Mouse (Mus musculus) limb, embryonic 13.5 days (tissue): ENCODE data around the gene Haus5. TPM values are rescaled to one million over a fixed set of nuclear protein-coding genes. Genes with fewer than 3 reads are reported as not detected.

Experiments used
- ATAC-seq: fragments of 200-750 bp; cut with Nextera tagmentation; 2 replicates; pipeline ENCODE4 v1.8.0; 2017; ENCODE audit warnings: low read depth, moderate number of reproducible peaks, moderate TSS enrichment; ENCODE audit not compliant: low FRiP score
- H3K27ac ChIP-seq: fragments of 300-500 bp; sonication (generic); 2 replicates; pipeline ENCODE4 v1.5.1; 2015; ENCODE audit warnings: inconsistent platforms, mild to moderate bottlenecking, moderate library complexity
- H3K27me3 ChIP-seq: fragments of 300-500 bp; sonication (generic); 2 replicates; pipeline ENCODE4 v1.6.1; 2015; ENCODE audit warnings: mild to moderate bottlenecking, inconsistent platforms
- H3K36me3 ChIP-seq: fragments of 300-500 bp; sonication (generic); 2 replicates; pipeline ENCODE4 v1.6.1; 2015; ENCODE audit warnings: inconsistent platforms, mild to moderate bottlenecking, moderate library complexity
- H3K4me1 ChIP-seq: fragments of 300-500 bp; sonication (generic); 2 replicates; pipeline ENCODE4 v1.6.1; 2015; ENCODE audit warnings: inconsistent platforms
- H3K4me2 ChIP-seq: fragments of 300-500 bp; sonication (generic); replicated peaks from 2 replicates; pipeline ENCODE4 v1.6.1; 2015; ENCODE audit warnings: inconsistent platforms, mild to moderate bottlenecking, moderate library complexity
- H3K4me3 ChIP-seq: fragments of 300-500 bp; sonication (generic); 2 replicates; pipeline ENCODE4 v1.5.1; 2015; ENCODE audit warnings: moderate library complexity, mild to moderate bottlenecking, inconsistent platforms
- H3K9ac ChIP-seq: fragments of 300-500 bp; sonication (generic); 2 replicates; pipeline ENCODE4 v1.6.1; 2015; ENCODE audit warnings: mild to moderate bottlenecking, inconsistent platforms
- H3K9me3 ChIP-seq: fragments of 300-500 bp; sonication (generic); 2 replicates; pipeline ENCODE4 v1.6.1; 2016; ENCODE audit warnings: inconsistent platforms
- WGBS: fragments of 180-500 bp; shearing (Covaris S2); methylation state at CpG from one replicate; pipeline ENCODE4 v1.1.7; 2015; 5-methylcytosine and 5-hydroxymethylcytosine counted together
- polyA plus RNA-seq: library from polyadenylated mRNA; unstranded; fragments of >200 nt; fragmentation: Nextera tagmentation; extraction: Ambion mirVana; gene quantifications from 2 replicates; pipeline ENCODE4 v1.2.1, GENCODE M21; 2015

Haus5 gene
- 45.3 and 50.0 TPM in 2 replicates for polyA plus RNA-seq

DNA sequence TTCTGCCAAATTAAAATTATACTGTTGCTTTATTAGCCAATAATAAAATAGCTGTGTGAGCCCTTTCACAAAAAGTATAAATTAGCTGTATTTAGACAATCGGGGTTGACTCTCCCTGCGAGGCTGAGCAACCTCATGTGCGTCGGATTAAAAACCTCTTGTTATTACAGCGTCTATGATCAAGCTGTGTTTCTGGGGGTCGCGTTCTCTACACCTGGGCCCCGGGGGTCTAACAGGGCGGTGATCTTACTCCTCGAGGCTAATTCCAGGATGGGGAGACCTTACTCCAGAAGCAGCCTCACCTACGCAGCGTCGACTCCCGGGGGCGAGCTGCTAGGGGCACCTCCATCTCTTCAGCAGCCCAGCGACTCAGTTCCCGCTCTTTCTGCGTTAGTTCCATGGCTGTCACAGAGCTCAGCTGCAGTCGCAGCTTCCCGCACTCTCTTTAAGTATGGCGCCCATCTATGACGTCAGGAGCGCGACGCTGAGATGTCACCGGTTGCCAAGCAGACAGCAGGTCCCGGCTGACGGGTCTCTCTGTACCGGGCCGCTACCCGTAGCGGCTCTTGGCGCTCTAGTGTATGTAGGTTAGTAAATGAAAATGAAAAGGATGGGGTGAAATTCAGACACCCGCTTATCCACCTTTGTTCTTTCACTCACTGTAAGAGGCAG is at the start of gene Haus5:
Gene Haus5, minus strand, starts transcription at position 466 of the 672 bp plus-strand sequence.
- H3K4me1 ChIP-seq: peaks cover 12% of the 10 kb centered on the region
- peak within 1 kb of the TSS; percentile 84 for H3K9ac ChIP-seq
- peak; percentile 90 for ATAC-seq
- H3K27me3 ChIP-seq: no peaks in the 10 kb centered on the region
- H3K27ac ChIP-seq: peak within 1 kb of the TSS; percentile 28; the same call in 1 of the 2 replicates
- H3K4me2 ChIP-seq: peak within 1 kb of the TSS; percentile 80
- H3K4me3 ChIP-seq: peak within 1 kb of the TSS; percentile 74
- under 1% methylated on average over 34 of the region's 34 CpGs for WGBS
- H3K36me3 ChIP-seq: peaks cover 22% of the 10 kb centered on the region
- H3K9me3 ChIP-seq: no peaks in the 10 kb centered on the region

DNA sequence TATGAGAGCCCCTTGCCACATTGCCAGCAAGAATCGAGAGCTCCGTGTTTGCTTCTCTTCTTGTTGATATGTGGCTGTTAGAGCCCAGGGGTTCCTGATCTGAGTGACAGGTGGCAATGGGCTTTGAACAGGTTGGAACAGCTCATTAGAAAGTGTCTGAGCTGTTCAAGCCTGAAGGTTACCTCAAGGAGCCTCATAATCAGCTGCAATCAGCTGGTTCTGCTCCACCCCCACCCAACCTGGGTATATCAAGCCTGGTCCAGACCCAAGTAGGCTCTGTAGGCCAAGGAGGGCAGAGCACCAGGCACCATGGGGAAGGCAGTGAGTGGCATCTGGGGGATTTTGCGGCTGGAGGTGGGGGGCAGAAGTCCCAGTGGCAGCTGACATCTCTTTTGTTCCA is 47.1 kb upstream of the Haus5 start, which contains the start of gene Atp4a:
Gene Atp4a, plus strand, starts transcription at position 268 of the 400 bp plus-strand sequence.
- Histone ChIP-seq H3K4me2 (no peak within 1 kb of the TSS), H3K4me3 (no peak within 1 kb of the TSS), H3K4me1 (peaks cover 3% of the 10 kb centered on the region; the same call in 1 of the 2 replicates), H3K9ac (no peak within 1 kb of the TSS), H3K27me3 (peaks cover 30% of the 10 kb centered on the region), H3K9me3 (no peaks in the 10 kb centered on the region), H3K36me3 (no peaks in the 10 kb centered on the region), H3K27ac (no peak within 1 kb of the TSS)
- WGBS: 77% methylated on average over 3 of the region's 3 CpGs
- ATAC-seq: no peak

DNA sequence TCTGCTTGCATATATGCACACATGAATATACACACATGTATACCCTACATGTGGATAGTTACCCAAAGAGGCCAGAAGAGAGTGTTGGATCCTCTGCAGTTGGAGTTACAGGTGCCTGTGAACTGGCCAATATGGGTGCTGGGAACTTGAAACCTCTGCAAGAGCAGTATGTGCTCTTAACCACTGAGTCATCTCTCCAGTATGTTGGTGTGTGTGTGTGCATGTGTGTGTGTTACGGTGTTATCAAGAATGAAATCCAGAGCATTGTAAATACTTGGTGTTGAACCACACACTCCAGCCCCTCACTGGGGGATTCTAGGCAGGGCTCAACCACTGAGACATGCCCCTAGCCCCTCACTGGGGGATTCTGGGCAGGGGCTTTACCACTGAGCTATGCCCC is 42.6 kb upstream of the Haus5 start:
- Histone ChIP-seq H3K27ac (no peak overlapping the region), H3K4me3 (no peak overlapping the region), H3K9ac (no peak overlapping the region), H3K4me1 (no peaks in the 10 kb centered on the region), H3K9me3 (no peaks in the 10 kb centered on the region), H3K4me2 (no peak overlapping the region), H3K27me3 (peaks cover 7% of the 10 kb centered on the region; the same call in 1 of the 2 replicates), H3K36me3 (no peaks in the 10 kb centered on the region)
- WGBS: 88% methylated on average over 1 of the region's 1 CpGs
- no peak for ATAC-seq

DNA sequence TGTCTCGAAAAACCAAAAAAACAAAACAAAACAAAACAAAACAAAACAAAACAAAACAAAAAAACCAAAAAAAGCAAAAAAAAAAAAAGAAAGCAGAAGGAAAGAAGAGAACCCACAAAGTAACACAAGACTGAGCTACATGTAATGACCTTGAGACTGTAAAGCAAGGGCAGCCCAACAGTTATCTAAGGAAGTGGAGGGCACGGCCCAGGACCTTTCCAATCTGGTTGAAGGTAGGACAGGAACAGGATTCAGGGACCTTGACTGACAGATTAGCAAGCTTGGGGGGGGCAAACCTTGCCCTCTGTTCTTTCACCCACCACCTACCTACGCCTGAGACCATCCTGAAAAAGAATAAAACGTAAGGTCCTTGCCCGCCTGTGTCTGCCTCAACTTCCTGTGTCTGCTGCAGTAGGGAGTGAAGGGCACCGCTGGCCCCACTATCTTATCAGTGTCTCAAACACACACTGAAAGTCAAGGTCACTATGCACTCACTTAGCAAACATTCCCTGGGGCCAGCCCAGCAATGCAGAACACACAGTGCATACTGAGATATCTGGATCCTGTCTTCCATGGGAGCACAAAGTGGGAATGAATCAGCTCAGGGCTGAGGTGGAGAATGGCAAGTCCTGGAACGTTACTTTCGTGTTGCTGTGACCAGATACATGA is 41.6 kb upstream of the Haus5 start:
- 0 out of 2 replicates have a peak, but pooled peaks cover 7% of the 10 kb centered on the region for H3K27me3 ChIP-seq
- no peaks in the 10 kb centered on the region for H3K36me3 ChIP-seq
- no peak overlapping the region for H3K4me2 ChIP-seq
- H3K9ac ChIP-seq: no peak overlapping the region
- no peaks in the 10 kb centered on the region for H3K9me3 ChIP-seq
- ATAC-seq: no peak
- no peaks in the 10 kb centered on the region for H3K4me1 ChIP-seq
- no peak overlapping the region for H3K27ac ChIP-seq
- no peak overlapping the region for H3K4me3 ChIP-seq
- 74% methylated on average over 8 of the region's 8 CpGs for WGBS

DNA sequence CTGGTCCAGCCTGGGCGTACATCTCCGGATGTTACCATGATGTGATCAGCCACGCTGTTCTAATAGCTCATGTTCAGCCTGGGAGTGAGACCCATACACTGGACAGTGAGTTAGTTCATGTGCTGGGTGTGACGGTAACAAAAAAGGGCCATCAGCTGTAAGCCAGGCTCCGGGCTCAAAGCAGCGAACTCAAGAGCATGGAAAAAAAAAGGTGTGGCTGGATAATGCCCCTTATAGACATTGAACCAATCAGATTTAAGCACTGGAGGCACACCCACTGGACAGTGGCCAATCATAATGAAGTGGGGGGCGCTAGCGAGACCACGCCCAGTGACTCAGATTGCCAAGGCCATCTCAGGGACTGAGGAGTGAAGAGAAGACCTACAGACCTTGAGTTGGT is 33.8 kb upstream of the Haus5 start, which contains the start of gene 2200002J24Rik:
Gene 2200002J24Rik, plus strand, starts transcription at position 338 of the 400 bp plus-strand sequence.
- no peak within 1 kb of the TSS for H3K4me2 ChIP-seq
- no peak within 1 kb of the TSS for H3K9ac ChIP-seq
- no peak within 1 kb of the TSS for H3K4me3 ChIP-seq
- no peaks in the 10 kb centered on the region for H3K27me3 ChIP-seq
- H3K9me3 ChIP-seq: no peaks in the 10 kb centered on the region
- no peak within 1 kb of the TSS for H3K27ac ChIP-seq
- WGBS: 41% methylated on average over 9 of the region's 9 CpGs
- no peak for ATAC-seq
- H3K4me1 ChIP-seq: no peaks in the 10 kb centered on the region
- H3K36me3 ChIP-seq: no peaks in the 10 kb centered on the region

DNA sequence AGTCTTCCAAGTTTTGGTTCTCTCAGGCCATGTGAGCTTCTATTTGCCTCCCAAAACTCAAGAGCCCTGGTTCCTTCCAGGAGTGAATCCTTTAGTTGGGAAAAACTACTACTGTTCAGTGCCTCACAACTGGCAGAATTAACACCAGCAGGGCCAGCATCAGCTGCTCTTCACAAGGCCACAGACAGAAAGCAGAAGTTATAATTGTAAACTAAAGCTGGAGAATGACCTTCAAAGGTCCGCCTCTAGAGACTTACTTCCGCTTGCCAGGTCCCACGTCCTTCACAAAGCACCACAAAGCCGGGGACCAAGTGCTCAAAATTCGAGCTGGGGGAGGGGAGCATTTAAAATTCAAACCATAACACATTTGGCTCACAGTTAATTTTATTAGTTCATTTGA is 33.3 kb upstream of the Haus5 start:
- Histone ChIP-seq H3K4me2 (no peak overlapping the region), H3K27me3 (no peaks in the 10 kb centered on the region), H3K9ac (no peak overlapping the region), H3K27ac (no peak overlapping the region), H3K4me3 (no peak overlapping the region), H3K9me3 (no peaks in the 10 kb centered on the region), H3K36me3 (no peaks in the 10 kb centered on the region), H3K4me1 (no peaks in the 10 kb centered on the region)
- no peak for ATAC-seq
- 59% methylated on average over 5 of the region's 5 CpGs for WGBS

DNA sequence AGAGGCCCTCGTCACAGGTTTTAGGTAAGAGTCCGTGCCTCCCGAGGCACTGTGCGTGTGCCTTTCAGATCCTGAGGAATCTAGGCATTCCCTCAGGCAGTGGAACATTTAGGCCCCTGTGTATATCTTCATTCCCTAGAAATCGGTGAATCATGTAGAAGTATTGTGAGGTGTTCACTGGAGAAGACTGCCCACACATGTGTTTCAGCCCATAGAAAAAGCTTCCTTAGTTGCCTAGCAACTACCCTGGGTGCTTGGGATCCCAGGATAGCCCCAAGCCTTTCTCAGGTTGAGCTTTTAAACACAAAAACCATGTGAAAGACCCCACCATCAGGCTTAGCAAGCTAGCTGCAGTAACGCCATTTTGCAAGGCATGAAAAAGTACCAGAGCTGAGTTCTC is 23.5 kb upstream of the Haus5 start:
- ATAC-seq: no peak
- H3K27ac ChIP-seq: no peak overlapping the region
- H3K4me2 ChIP-seq: no peak overlapping the region
- H3K4me3 ChIP-seq: no peak overlapping the region
- no peaks in the 10 kb centered on the region for H3K4me1 ChIP-seq
- WGBS: 71% methylated on average over 6 of the region's 6 CpGs
- H3K27me3 ChIP-seq: peaks cover 23% of the 10 kb centered on the region
- no peak overlapping the region for H3K9ac ChIP-seq
- no peaks in the 10 kb centered on the region for H3K9me3 ChIP-seq
- no peaks in the 10 kb centered on the region for H3K36me3 ChIP-seq

DNA sequence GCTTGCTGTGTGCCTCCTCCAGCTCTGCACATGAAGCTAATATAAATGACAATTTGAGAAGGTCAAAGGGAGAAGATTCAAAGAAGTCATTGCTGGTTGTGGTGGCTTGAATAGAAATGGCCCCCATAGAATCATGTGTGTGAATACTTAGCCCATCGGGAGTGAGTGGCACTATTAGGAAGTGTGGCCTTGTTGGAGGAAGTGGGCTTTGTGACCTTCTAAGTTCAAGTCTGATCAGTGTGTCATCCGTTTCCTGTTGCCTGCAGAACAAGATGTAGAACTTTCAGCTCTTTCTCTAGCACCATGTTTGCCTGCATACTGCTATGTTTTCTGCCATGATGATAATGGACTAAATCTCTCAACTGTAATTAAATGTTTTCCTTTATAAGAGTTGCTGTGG is 18.6 kb upstream of the Haus5 start:
- Histone ChIP-seq H3K4me1 (no peaks in the 10 kb centered on the region), H3K36me3 (no peaks in the 10 kb centered on the region), H3K27ac (no peak overlapping the region), H3K4me3 (no peak overlapping the region), H3K27me3 (peaks cover 26% of the 10 kb centered on the region), H3K4me2 (no peak overlapping the region), H3K9me3 (peaks cover 2% of the 10 kb centered on the region; the same call in 1 of the 2 replicates), H3K9ac (no peak overlapping the region)
- no peak for ATAC-seq
- WGBS: 81% methylated on average over 2 of the region's 2 CpGs

DNA sequence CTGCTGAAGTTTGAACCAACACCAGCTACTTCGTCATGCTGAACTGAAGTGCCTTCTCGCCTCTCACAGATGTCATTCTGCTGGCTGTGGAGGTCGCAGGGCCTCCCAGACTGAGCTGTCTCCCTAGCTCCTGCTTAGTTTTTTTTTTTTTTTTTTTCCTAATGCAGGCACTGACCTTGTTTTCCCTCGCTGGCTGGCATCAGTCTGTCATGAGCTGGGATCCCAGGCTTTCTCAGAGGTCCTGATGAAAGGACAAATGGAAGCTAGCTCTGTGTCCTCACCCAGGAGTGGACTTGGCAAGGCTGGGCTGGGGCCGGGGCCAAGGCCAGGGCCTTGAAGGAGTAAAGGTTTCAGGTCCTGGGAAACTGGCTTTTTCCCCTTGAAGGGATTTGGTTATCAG is 17.1 kb upstream of the Haus5 start:
- Histone ChIP-seq H3K4me3 (no peak overlapping the region), H3K36me3 (no peaks in the 10 kb centered on the region), H3K4me2 (no peak overlapping the region), H3K9me3 (peaks cover 5% of the 10 kb centered on the region; the same call in 1 of the 2 replicates), H3K9ac (no peak overlapping the region), H3K27me3 (peaks cover 11% of the 10 kb centered on the region), H3K27ac (no peak overlapping the region), H3K4me1 (no peaks in the 10 kb centered on the region)
- no peak for ATAC-seq
- WGBS: 50% methylated on average over 5 of the region's 5 CpGs

DNA sequence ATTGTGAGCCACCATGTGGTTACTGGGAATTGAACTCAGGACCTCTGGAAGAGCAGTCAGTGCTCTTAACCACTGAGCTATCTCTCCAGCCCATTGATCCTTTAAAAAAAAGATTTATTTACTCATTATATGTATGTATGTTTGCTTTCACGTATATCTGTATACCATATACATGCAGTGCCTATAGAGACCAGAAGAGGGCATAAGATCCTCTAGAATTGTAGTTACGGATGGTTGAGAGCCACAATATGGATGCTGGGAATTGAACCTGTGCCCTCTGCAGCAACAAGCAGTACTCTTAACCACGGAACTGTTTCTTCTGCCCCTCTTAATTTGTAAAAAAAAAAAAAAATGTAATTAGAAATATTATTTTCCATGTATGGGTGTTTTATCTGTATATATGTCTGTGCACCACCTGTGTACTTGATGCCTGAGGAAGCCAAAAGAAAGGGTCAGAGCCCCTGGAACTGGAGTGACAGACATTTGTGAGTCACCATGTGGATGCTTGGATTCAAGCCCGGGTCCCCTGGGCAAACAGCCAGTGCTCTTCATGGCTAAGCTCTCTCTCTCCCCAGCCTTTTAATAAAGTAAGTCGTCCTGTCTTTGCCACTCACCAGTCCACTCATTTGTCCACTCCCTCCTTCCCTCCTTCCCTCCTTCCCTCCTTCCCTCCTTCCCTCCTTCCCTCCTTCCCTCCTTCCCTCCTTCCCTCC is 13.6 kb upstream of the Haus5 start:
- Histone ChIP-seq H3K36me3 (no peaks in the 10 kb centered on the region), H3K4me2 (no peak overlapping the region), H3K27ac (no peak overlapping the region), H3K4me1 (no peaks in the 10 kb centered on the region), H3K4me3 (no peak overlapping the region), H3K9ac (no peak overlapping the region), H3K27me3 (0 out of 2 replicates have a peak, but pooled peaks cover 3% of the 10 kb centered on the region), H3K9me3 (peaks cover 5% of the 10 kb centered on the region; the same call in 1 of the 2 replicates)
- ATAC-seq: no peak
- WGBS: 65% methylated on average over 5 of the region's 5 CpGs

DNA sequence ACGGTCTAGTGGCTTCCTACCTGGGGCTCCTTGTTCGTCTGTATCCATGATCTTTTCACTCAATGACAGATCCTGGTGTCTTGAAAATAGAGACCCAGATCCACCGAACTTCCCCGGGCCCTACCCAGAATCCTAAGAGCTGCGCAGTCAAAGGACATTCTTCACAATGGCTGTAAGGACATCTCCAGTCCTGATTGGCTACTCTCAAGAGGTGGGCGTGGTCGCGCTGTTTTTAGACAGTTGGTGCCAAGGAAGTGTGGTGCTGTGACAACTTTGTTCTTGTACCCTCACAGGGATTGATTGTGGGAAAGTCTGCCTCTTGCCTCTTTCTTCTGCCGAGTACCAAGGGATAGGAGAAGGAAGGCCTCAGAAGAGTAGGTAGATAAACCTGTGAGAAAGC is 6.7 kb upstream of the Haus5 start, which contains the start of gene Pmis2:
Gene Pmis2, minus strand, starts transcription at position 126 of the 400 bp plus-strand sequence.
- H3K4me3 ChIP-seq: no peak within 1 kb of the TSS
- no peaks in the 10 kb centered on the region for H3K4me1 ChIP-seq
- no peak for ATAC-seq
- H3K9ac ChIP-seq: no peak within 1 kb of the TSS
- 68% methylated on average over 9 of the region's 9 CpGs for WGBS
- H3K36me3 ChIP-seq: no peaks in the 10 kb centered on the region
- H3K27ac ChIP-seq: no peak within 1 kb of the TSS
- no peaks in the 10 kb centered on the region for H3K9me3 ChIP-seq
- H3K27me3 ChIP-seq: no peaks in the 10 kb centered on the region
- no peak within 1 kb of the TSS for H3K4me2 ChIP-seq

DNA sequence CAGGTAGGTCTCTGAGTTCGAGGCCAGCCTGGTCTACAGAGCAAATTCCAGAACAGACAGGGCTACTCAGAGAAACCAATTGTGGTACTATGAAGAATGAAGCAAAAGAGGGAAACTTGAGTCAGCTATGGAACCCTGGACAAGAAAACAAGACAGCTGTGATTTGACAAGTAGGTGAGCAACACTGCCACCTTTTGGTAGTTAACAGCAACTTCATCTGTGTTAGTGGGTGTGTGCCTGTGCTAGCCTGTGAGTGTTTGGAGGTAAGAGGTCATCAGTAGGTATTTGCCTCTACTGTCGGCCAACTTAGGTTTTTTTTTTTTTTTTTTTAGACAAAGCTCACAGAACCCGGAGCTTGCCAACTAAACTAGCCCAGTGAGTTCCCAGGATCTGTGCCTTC is 4.4 kb upstream of the Haus5 start:
- Histone ChIP-seq H3K36me3 (no peaks in the 10 kb centered on the region), H3K4me2 (no peak overlapping the region), H3K9me3 (no peaks in the 10 kb centered on the region), H3K4me3 (no peak overlapping the region), H3K27me3 (no peaks in the 10 kb centered on the region), H3K27ac (no peak overlapping the region), H3K9ac (no peak overlapping the region), H3K4me1 (peaks cover 8% of the 10 kb centered on the region)
- no peak for ATAC-seq
- WGBS: 42% methylated on average over 3 of the region's 3 CpGs
